Mouse (Mus musculus) liver, adult 2 months (tissue): ENCODE data around the gene Scaf4. TPM values are rescaled to one million over a fixed set of nuclear protein-coding genes. Genes with fewer than 3 reads are reported as not detected.
A peak's percentile ranks its signal among the peaks of the same experiment; 100 is the strongest.

ENCODE experiments used
- DNase-seq: peaks from one replicate; pipeline ENCODE4 v3.0.0-alpha.2; 2011; ENCODE audit warnings: low read depth, low spot score; ENCODE audit errors: extremely low read depth
- H3K27ac ChIP-seq: fragments of 200-500 bp; replicated peaks from 2 replicates; pipeline ENCODE4 v1.5.1; 2012; ENCODE audit warnings: low read depth, mild to moderate bottlenecking, control low read depth, inconsistent platforms, low read length; ENCODE audit not compliant: insufficient read depth
- H3K27me3 ChIP-seq: fragments of 200-500 bp; 2 replicates; pipeline ENCODE4 v1.6.1; 2012; ENCODE audit warnings: mild to moderate bottlenecking, moderate library complexity, low read length, inconsistent platforms; ENCODE audit not compliant: control insufficient read depth, insufficient read depth
- H3K36me3 ChIP-seq: fragments of 200-500 bp; 2 replicates; pipeline ENCODE4 v1.6.1; 2012; ENCODE audit warnings: low read length, inconsistent platforms; ENCODE audit not compliant: control insufficient read depth, insufficient read depth
- H3K4me1 ChIP-seq: fragments of 200-500 bp; 2 replicates; pipeline ENCODE4 v1.6.1; 2011; ENCODE audit warnings: low read length; ENCODE audit not compliant: control insufficient read depth, insufficient read depth
- H3K4me3 ChIP-seq: fragments of 200-500 bp; 2 replicates; pipeline ENCODE4 v1.5.1; 2011; ENCODE audit warnings: low read depth, mild to moderate bottlenecking, control low read depth, low read length, moderate library complexity; ENCODE audit not compliant: insufficient read depth
- H3K79me2 ChIP-seq: fragments of 200-500 bp; 2 replicates; pipeline ENCODE4 v1.6.1; 2012; ENCODE audit warnings: inconsistent platforms, mild to moderate bottlenecking, low read length, moderate library complexity; ENCODE audit not compliant: control insufficient read depth, insufficient read depth
- H3K9ac ChIP-seq: fragments of 200-500 bp; 2 replicates; pipeline ENCODE4 v1.6.1; 2012; ENCODE audit warnings: low read depth, mild to moderate bottlenecking, control low read depth, inconsistent platforms, low read length
- CTCF ChIP-seq: fragments of 200-500 bp; IDR thresholded peaks from 2 replicates; pipeline ENCODE4 v1.5.1; 2011; ENCODE audit warnings: low read depth, low read length, control low read depth
- POLR2A ChIP-seq: fragments of 200-500 bp; IDR thresholded peaks from 2 replicates; pipeline ENCODE4 v1.6.1; 2011; ENCODE audit warnings: low read length, control low read depth; ENCODE audit not compliant: insufficient read depth; ENCODE audit errors: extremely low read depth
- WGBS: fragments of 180-500 bp; shearing (Covaris S2); methylation state at CpG from one replicate; pipeline ENCODE4 v1.1.7; 2018; 5-methylcytosine and 5-hydroxymethylcytosine counted together
- polyA plus RNA-seq: library from polyadenylated mRNA; depleted of rRNA; stranded (reverse); fragments of >200 nt; gene quantifications from 2 replicates; pipeline ENCODE4 v1.2.3, GENCODE M21; 2012
- total RNA-seq: library from RNA; depleted of rRNA; stranded (reverse); fragments of >200 nt; gene quantifications from 2 replicates; pipeline ENCODE4 v1.2.3, GENCODE M21; 2014

Scaf4 gene
- total and polyA plus RNA-seq, 2 experiments, result 8.2 to 20.9 TPM

- WGBS, result 35% methylated on average over 6 of the region's 6 CpGs
- H3K36me3 ChIP-seq, result no peaks in the 10 kb centered on the region
- H3K4me3 ChIP-seq, result no peak overlapping the region
- TF ChIP-seq POLR2A (no peak), CTCF (no peak)
- DNase-seq, result peak; percentile 87
- H3K79me2 ChIP-seq, result no peaks in the 10 kb centered on the region
- H3K4me1 ChIP-seq, result peaks cover 11% of the 10 kb centered on the region
- H3K27ac ChIP-seq, result peak overlapping the region; percentile 21; the same call in 1 of the 2 replicates
- no peak overlapping the region for H3K9ac ChIP-seq
- no peaks in the 10 kb centered on the region for H3K27me3 ChIP-seq
Observed at GRCm38 (mm10) chr16:90191289-90191688, 93.0 kb downstream of the Scaf4 start.

GRCm38 (mm10) chr16:90187453-90187852 lies 96.8 kb downstream of the Scaf4 start:
- TF ChIP-seq POLR2A, result no peak
- TF ChIP-seq CTCF, result peak; percentile 71
- peak; percentile 76 for DNase-seq
- no peak overlapping the region for H3K9ac ChIP-seq
- H3K79me2 ChIP-seq, result no peaks in the 10 kb centered on the region
- no peaks in the 10 kb centered on the region for H3K36me3 ChIP-seq
- H3K4me1 ChIP-seq, result peaks cover 9% of the 10 kb centered on the region
- H3K27me3 ChIP-seq, result no peaks in the 10 kb centered on the region
- H3K4me3 ChIP-seq, result no peak overlapping the region
- 2% methylated on average over 13 of the region's 13 CpGs for WGBS
- H3K27ac ChIP-seq, result no peak overlapping the region

GRCm38 (mm10) chr16:90185928-90186588 lies 98.2 kb downstream of the Scaf4 start:
- Histone ChIP-seq H3K4me1 (peaks cover 3% of the 10 kb centered on the region), H3K27ac (no peak overlapping the region), H3K27me3 (no peaks in the 10 kb centered on the region), H3K9ac (no peak overlapping the region), H3K36me3 (no peaks in the 10 kb centered on the region), H3K4me3 (no peak overlapping the region), H3K79me2 (no peaks in the 10 kb centered on the region)
- TF ChIP-seq CTCF (peak; percentile 89), POLR2A (no peak)
- WGBS, result 46% methylated on average over 8 of the region's 8 CpGs
- DNase-seq, result peak; percentile 50

GRCm38 (mm10) chr16:90184135-90184534 lies 100.2 kb downstream of the Scaf4 start:
- TF ChIP-seq CTCF, result no peak
- TF ChIP-seq POLR2A, result no peak
- no peaks in the 10 kb centered on the region for H3K27me3 ChIP-seq
- no peaks in the 10 kb centered on the region for H3K36me3 ChIP-seq
- no peak overlapping the region for H3K9ac ChIP-seq
- H3K4me1 ChIP-seq, result peaks cover 3% of the 10 kb centered on the region
- no peak overlapping the region for H3K4me3 ChIP-seq
- H3K27ac ChIP-seq, result no peak overlapping the region
- WGBS, result 72% methylated on average over 6 of the region's 6 CpGs
- H3K79me2 ChIP-seq, result no peaks in the 10 kb centered on the region
- DNase-seq, result no peak

GRCm38 (mm10) chr16:90181673-90182072 lies 102.6 kb downstream of the Scaf4 start:
- H3K79me2 ChIP-seq, result no peaks in the 10 kb centered on the region
- WGBS, result 82% methylated on average over 8 of the region's 8 CpGs
- H3K36me3 ChIP-seq, result no peaks in the 10 kb centered on the region
- H3K27ac ChIP-seq, result no peak overlapping the region
- no peaks in the 10 kb centered on the region for H3K27me3 ChIP-seq
- H3K4me3 ChIP-seq, result no peak overlapping the region
- TF ChIP-seq CTCF (no peak), POLR2A (no peak)
- no peaks in the 10 kb centered on the region for H3K4me1 ChIP-seq
- H3K9ac ChIP-seq, result no peak overlapping the region
- DNase-seq, result no peak

- Histone ChIP-seq H3K4me3 (no peak overlapping the region), H3K79me2 (no peaks in the 10 kb centered on the region), H3K9ac (no peak overlapping the region), H3K27ac (no peak overlapping the region), H3K27me3 (no peaks in the 10 kb centered on the region), H3K4me1 (no peaks in the 10 kb centered on the region), H3K36me3 (no peaks in the 10 kb centered on the region)
- no peak for DNase-seq
- TF ChIP-seq CTCF (no peak), POLR2A (no peak)
- WGBS, result 70% methylated on average over 6 of the region's 6 CpGs
Observed at GRCm38 (mm10) chr16:90180975-90181374, 103.3 kb downstream of the Scaf4 start.
